Mouse (Mus musculus) regulatory T cell (primary cell): ENCODE results near the gene Vps51.
"Not testable (repeated sequence)": the region's sequence is repeated elsewhere in the genome, so short reads cannot be mapped to it uniquely, and the experiment has no call there.

Experiments
- in situ Hi-C: fragments of 300-600 bp; cut with MboI, MseI; formaldehyde crosslinking; loops from one replicate; pipeline ENCODE4 v1.15.1; 2025; ENCODE audit warnings: high pct_unique_total_duplicates

Gene Vps51

DNA sequence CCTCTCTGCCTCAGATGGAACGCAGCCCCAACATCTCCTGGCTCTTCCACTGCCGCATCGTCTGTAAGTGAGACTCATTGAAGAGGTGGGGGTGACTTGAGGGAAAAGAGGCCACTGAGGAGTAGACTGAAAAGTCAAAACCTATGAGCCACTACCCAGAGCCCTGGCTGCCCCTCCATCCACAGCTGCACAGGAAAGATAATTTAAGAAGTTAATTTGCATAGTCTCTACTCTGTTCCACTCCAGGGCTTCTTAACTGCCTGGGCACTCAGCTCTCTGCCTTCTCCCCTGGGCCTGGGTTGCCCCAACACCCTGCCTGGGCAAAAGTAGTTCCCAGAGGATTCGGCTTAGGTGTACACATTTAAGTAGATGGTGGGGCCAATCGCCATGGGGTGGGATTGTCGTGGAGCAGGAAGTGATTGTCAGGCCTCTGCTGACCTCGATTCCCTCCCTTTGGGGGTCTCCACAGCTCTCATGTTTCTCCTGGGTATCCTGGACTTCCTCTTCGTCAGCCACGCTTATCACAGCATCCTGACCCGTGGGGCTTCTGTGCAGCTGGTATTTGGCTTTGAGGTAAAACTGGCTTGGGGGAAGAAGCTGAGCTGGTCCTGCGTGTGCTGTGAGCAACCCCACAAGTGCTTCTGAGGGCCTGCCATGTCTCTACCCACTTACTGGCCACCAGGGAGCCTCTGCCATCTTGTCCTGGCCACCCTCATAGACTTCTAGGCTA lies 28.2 kb downstream of the Vps51 start:
- in situ Hi-C loops, result no loop called here

DNA sequence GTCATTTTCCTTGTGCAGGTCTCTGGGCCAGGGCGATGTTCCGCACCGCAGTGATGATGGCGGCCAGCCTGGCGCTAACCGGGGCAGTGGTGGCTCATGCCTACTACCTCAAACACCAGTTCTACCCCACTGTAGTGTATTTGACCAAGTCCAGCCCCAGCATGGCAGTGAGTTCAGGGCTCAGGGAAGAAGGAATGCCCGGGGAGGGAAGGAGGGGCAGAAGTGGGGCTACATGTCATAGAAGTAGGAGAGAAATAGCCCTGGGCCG lies 29.2 kb downstream of the Vps51 start:
- in situ Hi-C loops, result no loop called here

DNA sequence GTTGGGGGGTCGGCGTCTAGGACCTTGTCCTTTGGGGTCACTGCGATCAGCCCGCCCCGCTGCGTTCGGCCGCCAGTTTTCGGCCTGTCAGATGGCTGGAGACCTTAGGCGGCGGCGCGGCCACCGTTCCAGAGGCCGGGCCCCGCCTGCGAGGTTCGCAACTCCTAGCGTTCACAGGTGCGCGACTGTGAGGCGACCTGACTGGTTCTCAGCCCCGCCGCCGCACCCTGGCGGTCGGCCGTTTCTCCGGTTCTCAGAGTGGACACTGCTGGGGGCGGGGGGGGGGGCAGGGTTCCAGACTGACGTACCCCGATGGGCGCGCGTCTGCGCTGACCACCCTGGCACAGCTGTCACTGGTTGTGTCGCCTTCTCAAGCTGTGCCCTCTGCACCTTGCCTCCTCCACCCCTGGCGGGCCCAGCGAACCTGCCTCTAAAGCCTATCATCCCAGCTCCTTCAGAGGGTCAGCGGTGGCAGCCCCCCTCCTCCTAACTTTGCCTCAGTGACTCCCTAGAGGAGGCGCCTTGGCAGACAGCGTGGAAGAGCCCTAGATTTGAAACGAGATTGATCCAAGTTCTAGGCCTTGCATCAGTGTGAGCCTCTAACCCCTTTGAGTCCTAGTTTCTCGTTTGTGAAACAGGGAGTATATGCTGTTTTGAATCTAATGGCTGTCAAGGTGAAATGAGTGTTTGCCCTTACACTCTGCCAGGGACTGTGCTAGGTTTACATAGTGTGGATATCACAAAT lies 29.7 kb downstream of the Vps51 start:
- in situ Hi-C loops, result no loop called here

DNA sequence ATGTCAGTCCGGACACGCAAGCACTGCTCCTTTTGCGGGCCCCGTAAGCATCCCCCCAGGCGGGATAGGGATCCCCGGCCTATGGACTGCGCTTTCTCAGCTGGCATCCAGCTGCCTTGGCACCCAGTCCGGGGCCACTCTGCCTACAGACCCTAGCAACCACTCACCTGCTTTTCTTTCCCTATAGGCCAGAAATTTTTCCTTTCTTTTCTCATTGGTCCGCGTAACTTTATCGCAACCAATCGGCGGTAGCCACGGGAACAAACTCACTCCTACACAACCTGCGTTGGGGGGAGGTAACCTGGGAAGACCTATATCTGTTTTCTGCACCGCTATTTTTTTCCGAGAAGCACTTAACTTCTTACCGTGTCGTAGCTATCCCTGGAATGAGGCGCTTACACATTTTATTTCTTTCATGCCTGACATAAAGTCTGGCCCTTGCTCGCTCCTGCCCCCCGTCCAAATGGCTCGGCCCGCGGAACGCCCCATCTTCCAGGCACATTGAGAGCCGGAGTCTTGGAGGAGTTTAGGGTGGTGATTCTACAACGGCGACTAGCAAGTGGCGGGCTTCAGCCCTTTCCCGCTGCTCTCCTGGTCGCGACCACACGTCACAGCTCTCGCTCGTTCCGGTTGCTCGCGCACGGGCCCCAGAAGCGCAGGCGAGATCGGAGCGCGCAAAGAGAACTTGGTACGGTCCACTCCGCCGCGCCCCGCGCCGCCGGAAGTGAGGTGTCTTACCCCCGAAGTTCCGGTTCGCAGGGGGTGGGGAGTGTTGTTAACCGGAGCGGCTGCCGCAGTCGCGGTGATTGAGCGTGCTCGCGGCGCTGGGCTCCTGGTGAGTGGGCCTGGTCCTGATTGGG lies 30.5 kb downstream of the Vps51 start, which contains the start of gene Syvn1:
Syvn1 (plus strand) TSS at position 283 of the 860 bp plus-strand sequence.
- in situ Hi-C loops, result no loop called here

DNA sequence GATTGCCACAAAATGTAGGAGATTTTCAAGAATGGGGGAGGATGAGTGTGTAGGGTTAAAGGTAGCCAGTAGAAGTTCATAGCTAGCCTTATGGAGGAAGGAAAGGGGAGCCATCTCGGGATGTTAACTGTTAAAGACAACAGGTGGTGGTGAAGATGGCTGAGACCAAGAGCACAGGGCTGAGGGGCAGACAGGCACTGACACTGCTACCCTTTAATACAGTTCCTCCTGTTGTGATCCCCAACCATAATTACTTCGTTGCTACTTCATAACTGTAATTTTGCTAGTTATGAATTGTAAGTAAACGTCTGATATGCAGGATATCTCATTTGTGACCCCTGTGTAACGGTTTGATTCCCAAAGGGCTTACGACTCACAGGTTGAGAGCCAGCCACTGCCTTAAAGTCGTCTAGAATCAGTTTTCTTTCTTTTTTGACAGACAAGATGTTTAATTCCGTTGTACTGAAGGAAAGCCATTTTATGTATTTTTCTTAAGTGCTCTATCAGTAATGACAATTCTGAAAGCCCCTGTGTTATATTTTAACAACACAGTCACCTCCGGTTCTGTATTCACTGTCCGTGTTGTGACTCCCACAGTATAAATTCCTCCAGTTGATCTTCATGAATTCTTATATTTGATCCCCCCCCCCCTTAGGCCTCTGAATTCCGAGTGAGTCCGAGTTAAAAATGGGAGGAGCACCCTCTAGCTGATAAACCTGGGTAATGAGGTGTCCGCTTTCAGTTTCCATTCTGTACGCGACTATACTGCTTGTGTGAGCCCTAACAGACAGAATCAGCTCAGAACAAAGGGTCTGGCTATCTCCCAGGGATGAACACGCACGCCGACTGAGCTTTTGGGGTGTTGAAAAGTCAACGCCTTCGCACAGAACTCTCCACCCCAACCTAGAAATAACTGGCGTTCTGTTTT lies 31.4 kb downstream of the Vps51 start:
- in situ Hi-C loops, result no loop called here

DNA sequence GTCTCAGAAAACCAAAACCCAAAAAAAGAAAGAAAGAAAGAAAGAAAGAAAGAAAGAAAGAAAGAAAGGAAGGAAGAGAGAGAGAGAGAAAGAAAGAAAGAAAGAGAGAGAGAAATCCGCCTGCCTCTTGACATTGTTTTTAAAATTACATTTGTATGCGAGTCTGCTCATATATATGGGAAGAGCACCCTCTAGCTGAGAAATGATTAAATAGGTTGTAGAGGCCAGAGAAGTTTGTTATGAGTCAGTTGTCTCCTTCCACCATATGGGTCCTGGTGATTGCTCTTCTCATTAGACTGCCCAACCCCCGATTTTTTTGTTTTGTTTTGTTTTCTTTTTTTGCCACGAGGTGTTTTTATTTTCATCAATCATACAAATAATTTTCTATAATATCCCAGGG lies 32.9 kb downstream of the Vps51 start:
- in situ Hi-C loops, result not testable (repeated sequence)

DNA sequence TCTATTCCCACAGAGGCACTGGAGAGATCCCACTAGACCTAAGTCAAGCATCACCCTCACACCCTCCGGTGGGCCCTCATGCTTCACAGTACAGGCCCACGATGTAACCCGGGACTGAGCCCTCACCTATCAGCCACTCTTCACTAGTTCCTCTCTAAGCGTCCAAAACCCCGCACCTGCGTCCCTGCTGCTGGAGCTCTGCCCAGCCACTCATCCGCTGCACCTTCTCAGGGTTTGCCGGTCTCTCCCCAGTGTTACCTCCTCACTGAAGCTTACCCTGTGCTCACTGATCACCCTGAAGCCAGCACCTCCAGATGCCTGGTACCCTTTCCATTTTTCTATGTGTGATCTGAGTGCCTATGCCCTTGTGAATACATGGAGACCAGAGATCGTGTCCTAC lies 34.7 kb downstream of the Vps51 start:
- in situ Hi-C loops, result no loop called here

DNA sequence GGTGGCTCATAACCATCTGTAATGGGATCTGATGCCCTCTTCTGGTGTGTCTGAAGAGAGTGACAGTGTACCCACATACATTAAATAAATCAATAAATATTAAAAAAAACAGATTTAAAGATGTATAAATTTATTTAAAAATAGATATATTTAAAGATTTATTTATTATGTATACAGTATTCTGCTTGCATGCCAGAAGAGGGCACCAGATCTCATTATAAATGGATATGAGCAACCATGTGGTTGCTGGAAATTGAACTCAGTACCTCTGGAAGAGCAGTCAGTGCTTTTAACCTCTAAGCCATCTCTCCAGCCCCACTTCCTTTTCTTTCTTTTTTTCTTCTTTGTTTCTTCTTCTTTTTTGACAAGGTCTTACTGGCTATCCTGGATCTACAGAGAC lies 37.0 kb downstream of the Vps51 start:
- in situ Hi-C loops, result no loop called here

DNA sequence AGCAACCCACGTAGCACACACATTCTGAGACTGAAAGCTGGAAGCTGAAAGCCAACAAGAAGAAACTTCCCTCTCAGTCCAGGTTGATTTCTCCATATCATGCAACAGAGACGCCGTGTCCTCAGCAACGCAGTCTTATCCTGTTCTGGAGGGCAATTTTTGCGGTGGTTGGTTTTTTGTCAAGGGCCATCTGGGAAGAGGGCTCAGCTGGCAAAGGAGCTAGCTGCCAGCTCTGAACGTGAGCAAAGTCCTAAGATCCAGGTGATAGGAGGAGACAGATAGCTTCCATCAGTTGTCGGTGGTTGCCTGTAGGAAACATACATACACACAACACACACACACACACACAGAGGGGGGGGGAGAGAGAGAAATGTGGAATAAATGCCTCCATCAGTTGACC lies 38.7 kb downstream of the Vps51 start:
- in situ Hi-C loops, result no loop called here

DNA sequence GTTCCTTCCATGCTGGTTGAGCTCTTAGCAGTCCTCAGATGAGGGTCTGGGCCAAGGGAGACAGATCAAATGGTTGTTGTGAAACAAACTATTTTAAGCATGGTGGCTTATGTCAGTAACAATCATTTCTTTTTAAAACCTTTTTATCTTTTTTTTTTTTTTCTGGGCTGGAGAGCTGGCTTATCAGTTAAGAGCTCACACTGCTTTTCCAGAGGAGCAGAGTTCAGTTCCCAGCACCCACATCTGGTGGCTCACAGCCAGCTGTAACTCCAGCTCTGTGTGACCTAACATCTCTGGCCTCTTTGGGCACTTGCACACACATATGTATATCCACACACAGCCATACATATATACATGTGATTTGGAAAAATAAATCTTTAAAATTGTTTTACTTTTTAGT lies 39.3 kb downstream of the Vps51 start:
- in situ Hi-C loops, result no loop called here

DNA sequence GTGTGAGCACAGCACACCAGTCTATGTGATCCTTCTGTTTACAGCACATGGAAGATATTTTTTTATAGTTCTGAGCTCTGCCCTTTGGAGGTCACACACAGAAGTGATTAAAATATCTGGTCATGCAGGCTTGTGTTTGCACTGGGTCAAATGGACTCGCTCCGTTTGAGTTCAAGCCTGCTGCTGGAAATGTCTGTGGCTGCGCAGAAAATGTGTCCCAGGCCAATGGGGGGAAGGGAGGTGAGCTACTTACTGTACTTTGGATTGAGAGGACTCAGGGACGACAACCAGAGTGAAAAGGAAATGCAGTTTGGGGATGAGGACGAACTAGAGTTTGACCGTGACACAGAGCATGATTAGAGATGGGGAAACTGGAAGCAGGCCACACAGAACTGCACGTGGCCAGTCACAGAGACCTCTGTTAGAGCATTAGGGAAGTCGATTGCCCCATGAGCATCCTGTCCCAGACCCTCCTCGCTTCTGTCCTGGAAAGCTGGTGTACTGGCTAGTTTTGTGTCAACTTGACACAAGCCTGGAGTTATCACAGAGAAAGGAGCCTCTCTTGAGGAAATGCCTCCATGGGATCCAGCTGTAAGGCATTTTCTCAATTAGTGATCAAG lies 41.0 kb downstream of the Vps51 start:
- in situ Hi-C loops, result no loop called here

DNA sequence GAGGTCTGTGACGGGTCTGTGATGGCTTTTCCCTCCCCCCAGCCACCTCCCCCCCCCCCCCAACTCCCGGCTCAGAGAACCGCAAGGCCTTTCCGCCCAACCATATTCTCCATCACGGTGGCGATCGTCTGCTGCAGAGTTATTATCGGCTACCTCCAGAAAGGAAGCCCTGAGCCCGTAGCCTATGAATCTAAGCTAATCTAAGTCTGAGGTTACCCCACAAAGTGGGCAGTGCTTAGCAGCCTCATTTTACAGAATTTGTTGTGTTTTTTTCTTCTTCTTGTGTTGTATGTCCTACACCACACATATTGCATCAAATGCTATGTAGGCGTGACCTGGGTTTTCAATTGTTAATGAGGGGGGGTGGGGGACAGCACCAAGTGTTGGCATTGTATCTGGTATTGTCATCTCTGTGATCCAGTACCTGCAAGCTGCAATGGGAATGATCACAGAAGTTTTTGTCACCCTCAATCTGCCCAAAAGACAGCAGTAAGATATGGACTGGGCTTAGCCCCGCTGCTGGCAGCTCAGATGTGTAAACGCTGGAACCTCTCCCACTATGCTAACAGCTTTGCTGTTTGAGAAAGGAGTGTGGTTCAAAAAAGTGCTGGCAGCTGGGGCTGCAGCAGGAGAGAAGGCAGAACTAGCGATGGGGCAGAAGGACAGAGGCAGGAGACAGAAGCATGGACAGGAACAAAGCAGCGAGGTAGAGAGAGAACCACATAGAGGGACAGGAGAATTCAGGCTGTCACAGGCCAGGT lies 46.3 kb downstream of the Vps51 start:
- in situ Hi-C loops, result no loop called here

DNA sequence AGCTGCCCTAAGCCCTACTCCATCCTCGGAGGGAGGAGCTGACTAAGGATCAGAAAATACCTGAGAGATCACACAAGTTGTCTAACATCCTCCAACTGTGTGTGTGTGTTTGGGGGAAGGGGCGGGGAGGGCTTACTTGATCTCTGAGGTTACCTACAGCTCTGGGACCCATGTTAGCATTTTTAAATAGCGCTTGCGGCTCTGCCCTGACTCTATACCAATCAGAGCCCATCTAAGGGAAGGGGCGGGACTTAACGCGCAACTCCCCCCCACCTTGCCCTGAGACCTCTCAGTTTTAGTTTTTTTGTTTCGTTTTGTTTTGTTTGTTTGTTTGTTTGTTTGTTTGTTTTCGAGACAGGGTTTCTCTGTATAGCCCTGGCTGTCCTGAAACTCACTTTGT lies 47.6 kb downstream of the Vps51 start:
- in situ Hi-C loops, result no loop called here

DNA sequence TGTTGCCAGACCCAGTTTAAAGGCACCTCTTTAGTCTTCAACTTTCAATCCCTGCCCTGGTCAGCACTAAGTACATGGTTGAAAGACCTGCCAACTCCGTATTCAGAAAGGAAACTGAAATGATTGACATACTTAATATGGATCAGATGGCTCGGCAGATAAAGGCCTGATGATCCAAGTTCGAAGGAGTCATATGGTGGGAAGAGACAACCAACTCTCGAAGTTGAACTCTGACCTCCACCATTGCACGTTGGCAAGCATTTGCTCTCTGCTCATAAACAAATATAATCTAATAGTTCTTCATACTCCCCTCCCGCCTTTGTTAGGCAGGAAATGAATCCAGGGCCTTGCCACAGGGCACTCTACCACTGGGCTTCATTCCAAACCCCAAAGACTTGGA lies 48.0 kb downstream of the Vps51 start:
- in situ Hi-C loops, result no loop called here

DNA sequence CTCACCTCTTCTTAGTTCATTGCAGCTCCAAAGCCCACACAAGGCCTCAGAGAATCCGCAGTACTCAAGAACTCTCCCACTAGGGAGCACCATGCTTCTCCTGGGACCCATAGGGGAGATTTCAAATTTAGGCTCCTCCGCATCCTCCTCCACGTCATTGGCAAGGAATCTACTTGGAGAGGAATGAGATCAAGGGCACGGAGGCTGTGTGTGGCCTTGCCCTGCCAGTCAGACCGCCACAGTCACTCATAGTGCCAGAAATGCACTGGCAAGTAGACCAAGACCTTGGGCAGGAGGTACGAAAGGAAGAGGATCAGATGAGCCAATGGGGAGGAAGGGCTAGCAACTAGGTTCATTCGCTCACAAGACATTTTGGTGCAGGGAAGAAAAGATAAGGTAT lies 53.1 kb downstream of the Vps51 start:
- in situ Hi-C loops, result no loop called here

DNA sequence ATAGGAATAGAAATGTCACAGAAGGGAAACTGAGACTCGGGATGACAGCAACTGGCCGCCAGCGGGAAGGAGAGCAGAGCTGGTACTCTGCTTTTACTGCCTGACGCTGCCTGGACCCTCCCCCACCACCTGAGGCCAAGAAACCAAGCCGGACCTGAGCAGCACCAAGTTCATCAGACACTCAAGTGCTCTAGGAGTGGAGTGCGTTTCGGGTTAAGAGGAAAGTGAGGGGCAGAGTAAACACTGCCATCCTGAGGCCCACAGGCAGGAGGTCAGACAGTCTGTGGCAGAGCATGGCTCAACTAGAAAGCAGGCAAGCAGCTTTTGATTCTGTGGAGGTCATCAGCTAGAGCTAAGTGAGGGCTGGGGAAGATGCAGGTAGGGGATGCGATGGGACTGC lies 54.0 kb downstream of the Vps51 start:
- in situ Hi-C loops, result no loop called here

DNA sequence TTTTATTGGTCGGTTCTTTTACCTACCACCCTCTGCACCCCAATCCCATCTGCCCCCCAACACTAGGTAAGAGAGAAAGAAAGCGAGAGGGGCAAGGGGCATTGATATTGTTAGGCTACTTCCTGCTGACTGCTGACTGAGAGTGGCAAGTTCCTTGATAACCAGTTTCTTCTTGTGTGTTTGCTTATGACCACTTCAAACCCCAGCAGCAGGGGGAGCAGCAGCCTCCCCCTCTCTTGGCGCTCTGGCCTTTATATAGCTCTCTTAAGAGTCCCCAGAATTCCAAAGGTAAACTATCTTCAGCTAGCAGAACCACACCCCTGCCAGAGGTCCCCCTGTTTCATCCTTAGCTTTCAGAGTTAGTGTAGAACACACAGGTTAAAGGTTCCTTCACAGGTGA lies 56.8 kb downstream of the Vps51 start:
- in situ Hi-C loops, result no loop called here

DNA sequence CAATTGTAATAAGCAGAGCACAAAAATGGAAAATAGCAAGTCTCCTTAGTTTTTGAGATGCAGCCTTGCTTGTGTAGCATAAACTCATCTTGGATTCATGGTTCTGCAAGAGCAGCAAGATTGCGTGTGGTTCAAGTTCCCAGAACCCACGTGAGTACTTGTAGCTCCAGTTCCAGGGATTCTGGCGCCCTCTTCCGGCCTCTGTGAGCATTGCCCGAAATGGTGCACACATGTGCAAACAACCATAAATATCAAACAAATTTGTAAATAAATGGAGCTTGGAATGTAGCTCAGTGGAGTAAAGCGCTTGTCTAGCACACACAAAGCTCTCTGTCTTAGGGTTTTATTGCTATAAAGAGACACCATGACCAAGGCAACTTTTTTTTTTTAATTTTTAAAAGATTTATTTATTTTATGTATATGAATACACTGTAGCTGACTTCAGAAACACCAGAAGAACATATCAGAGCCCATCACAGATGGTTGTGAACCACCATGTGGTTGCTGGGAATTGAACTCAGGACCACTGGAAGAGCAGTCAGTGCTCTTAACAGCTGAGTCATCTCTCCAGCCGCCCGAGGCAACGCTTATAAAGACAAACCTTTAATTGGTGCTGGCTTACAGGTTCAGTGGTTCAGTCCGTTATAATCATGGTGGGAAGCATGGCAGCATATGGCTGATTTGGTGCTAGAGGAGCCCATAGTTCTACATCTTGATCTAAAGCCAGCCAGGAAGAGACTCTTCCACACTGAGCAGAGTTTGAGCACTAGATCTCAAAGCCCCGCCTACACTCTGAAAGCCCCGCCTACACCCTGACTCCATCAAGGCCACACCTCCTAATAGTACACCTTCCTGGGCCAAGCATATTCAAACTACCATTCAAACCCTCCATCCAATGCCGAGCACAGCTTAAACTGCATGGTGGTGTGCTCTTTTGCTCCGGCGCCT lies 58.6 kb downstream of the Vps51 start:
- in situ Hi-C loops, result no loop called here
